Mouse (Mus musculus) liver, postnatal 0 days (tissue): ENCODE data around the gene Camta1.

Experiments
- CTCF ChIP-seq: sonication (generic); IDR thresholded peaks from 2 replicates; pipeline ENCODE4 v1.5.1; 2016; ENCODE audit warnings: antibody characterized with exemption, low read depth
- EP300 ChIP-seq: IDR thresholded peaks from 2 replicates; pipeline ENCODE4 v1.6.1; 2016; ENCODE audit warnings: antibody characterized with exemption, low read depth, mild to moderate bottlenecking

DNA sequence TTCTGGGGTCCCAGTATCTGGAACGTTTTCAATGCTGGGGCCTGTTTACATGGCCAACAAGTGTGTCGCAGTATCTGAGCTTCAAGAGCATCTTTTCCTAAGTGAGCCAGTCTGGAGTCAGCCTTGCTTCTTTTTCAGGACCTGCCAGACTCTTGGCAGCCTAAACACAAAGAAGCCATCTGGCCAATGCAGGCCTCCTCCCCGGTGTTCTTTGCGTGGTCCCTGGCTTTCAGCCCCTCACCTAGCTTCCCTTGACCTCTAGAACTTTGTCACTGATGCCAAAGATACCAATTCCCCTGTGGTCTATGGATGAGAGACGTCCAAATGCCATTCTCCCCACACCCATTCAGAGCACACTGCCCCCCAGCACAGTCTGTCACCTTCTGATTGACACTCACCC lies 289.0 kb downstream of the Camta1 start:
- TF ChIP-seq CTCF (no peak), EP300 (no peak)
